Mouse (Mus musculus): Measurements from ENCODE around the gene Cnn1. TPM values are rescaled to one million over a fixed set of nuclear protein-coding genes. Genes with fewer than 3 reads are reported as not detected.
A peak's percentile ranks its signal among the peaks of the same experiment; 100 is the strongest.

The Cnn1 gene
- polyA plus RNA-seq, 1 experiment from 2014 or later: 3.3 TPM

- WGBS: 86% methylated on average over 2 of the region's 2 CpGs
- no peaks in the 10 kb centered on the region for H3K36me3 ChIP-seq
- ATAC-seq (ENCODE audit: insufficient number of reproducible peaks, insufficient read depth, low FRiP score, low TSS enrichment): no peak
- no peak overlapping the region for H3K27ac ChIP-seq
- no peaks in the 10 kb centered on the region; the same call in 1 of the 2 replicates for H3K4me1 ChIP-seq
- H3K4me3 ChIP-seq: no peak overlapping the region
- H3K27me3 ChIP-seq: no peaks in the 10 kb centered on the region
- no peak overlapping the region for H3K4me2 ChIP-seq (replicated peaks)
- no peak overlapping the region for H3K9ac ChIP-seq
- no peaks in the 10 kb centered on the region for H3K9me3 ChIP-seq
These were observed 51.9 kb downstream of the Cnn1 start for GRCm38 (mm10) chr9:22150946-22151345.

- Histone ChIP-seq H3K36me3 (0 out of 2 replicates have a peak, but pooled peaks cover 5% of the 10 kb centered on the region), H3K9ac (no peak overlapping the region), H3K27me3 (0 out of 2 replicates have a peak, but pooled peaks cover 3% of the 10 kb centered on the region), H3K27ac (no peak overlapping the region), H3K9me3 (no peaks in the 10 kb centered on the region), H3K4me3 (no peak overlapping the region), H3K4me2 (replicated peaks) (no peak overlapping the region), H3K4me1 (peaks cover 8% of the 10 kb centered on the region)
- no peak for ATAC-seq (ENCODE audit: insufficient number of reproducible peaks, insufficient read depth, low FRiP score, low TSS enrichment)
- WGBS: 91% methylated on average over 3 of the region's 3 CpGs
These were observed 54.8 kb downstream of the Cnn1 start for GRCm38 (mm10) chr9:22153810-22154209.

GRCm38 (mm10) chr9:22155614-22156013, 56.6 kb downstream of the Cnn1 start:
- no peak overlapping the region for H3K27ac ChIP-seq
- ATAC-seq (ENCODE audit: insufficient number of reproducible peaks, insufficient read depth, low FRiP score, low TSS enrichment): no peak
- 0 out of 2 replicates have a peak, but pooled peaks cover 3% of the 10 kb centered on the region for H3K27me3 ChIP-seq
- WGBS: 24% methylated on average over 10 of the region's 10 CpGs
- H3K36me3 ChIP-seq: 0 out of 2 replicates have a peak, but pooled peaks cover 5% of the 10 kb centered on the region
- H3K4me3 ChIP-seq: no peak overlapping the region
- peaks cover 8% of the 10 kb centered on the region for H3K4me1 ChIP-seq
- H3K9ac ChIP-seq: no peak overlapping the region
- peak overlapping the region; percentile 25 for H3K4me2 ChIP-seq (replicated peaks)
- H3K9me3 ChIP-seq: no peaks in the 10 kb centered on the region

- Histone ChIP-seq H3K9ac (peak within 1 kb of the TSS; percentile 78), H3K4me1 (peaks cover 8% of the 10 kb centered on the region), H3K36me3 (0 out of 2 replicates have a peak, but pooled peaks cover 5% of the 10 kb centered on the region), H3K9me3 (no peaks in the 10 kb centered on the region), H3K4me2 (replicated peaks) (peak within 1 kb of the TSS; percentile 66), H3K27me3 (0 out of 2 replicates have a peak, but pooled peaks cover 3% of the 10 kb centered on the region), H3K4me3 (peak within 1 kb of the TSS; percentile 63), H3K27ac (peak within 1 kb of the TSS; percentile 89)
- ATAC-seq (ENCODE audit: insufficient number of reproducible peaks, insufficient read depth, low FRiP score, low TSS enrichment): peak; percentile 96
- WGBS: under 1% methylated on average over 65 of the region's 65 CpGs
These were observed 57.7 kb downstream of the Cnn1 start, which contains the start of gene Pigyl for GRCm38 (mm10) chr9:22156497-22157245. TSS of gene Pigyl (plus strand) at chr9:22156846.

GRCm38 (mm10) chr9:22157516-22158265, 58.7 kb downstream of the Cnn1 start:
- H3K9ac ChIP-seq: peak overlapping the region; percentile 78; the same call in 1 of the 2 replicates
- H3K4me2 ChIP-seq (replicated peaks): peak overlapping the region; percentile 66
- no peaks in the 10 kb centered on the region for H3K9me3 ChIP-seq
- no peak overlapping the region for H3K27ac ChIP-seq
- no peak for ATAC-seq (ENCODE audit: insufficient number of reproducible peaks, insufficient read depth, low FRiP score, low TSS enrichment)
- H3K36me3 ChIP-seq: 0 out of 2 replicates have a peak, but pooled peaks cover 5% of the 10 kb centered on the region
- peak overlapping the region; percentile 63 for H3K4me3 ChIP-seq
- 72% methylated on average over 34 of the region's 34 CpGs for WGBS
- H3K27me3 ChIP-seq: 0 out of 2 replicates have a peak, but pooled peaks cover 3% of the 10 kb centered on the region
- peaks cover 8% of the 10 kb centered on the region for H3K4me1 ChIP-seq

Small RNA genes lying within 50 kb of the gene (microRNA-seq; reads per million reads assigned to microRNA genes)
- gene Mir7084: not detected

Other genes with a start within 250 kb of the Cnn1 start
- gene Dock6, start 246.6 kb upstream of the Cnn1 start, polyA plus RNA-seq (2016; fragmentation: Nextera tagmentation; extraction: Ambion mirVana): 30.8 and 33.3 TPM in 2 replicates
- gene Rab3d, start 181.0 kb upstream of the Cnn1 start, polyA plus RNA-seq (2016; fragmentation: Nextera tagmentation; extraction: Ambion mirVana): 10.2 and 11.1 TPM in 2 replicates
- 5.3 and 5.6 TPM in 2 replicates for gene Ccdc159, start 171.7 kb upstream of the Cnn1 start, polyA plus RNA-seq (2016; fragmentation: Nextera tagmentation; extraction: Ambion mirVana)
- 40.5 and 42.4 TPM in 2 replicates for gene Tmem205, start 171.7 kb upstream of the Cnn1 start, polyA plus RNA-seq (2016; fragmentation: Nextera tagmentation; extraction: Ambion mirVana)
- 15.9 and 16.2 TPM in 2 replicates for gene Plppr2, start 162.2 kb upstream of the Cnn1 start, polyA plus RNA-seq (2016; fragmentation: Nextera tagmentation; extraction: Ambion mirVana)
- 5.6 and 7.0 TPM in 2 replicates for gene Swsap1, start 143.5 kb upstream of the Cnn1 start, polyA plus RNA-seq (2016; fragmentation: Nextera tagmentation; extraction: Ambion mirVana)
- gene Epor, start 135.7 kb upstream of the Cnn1 start, polyA plus RNA-seq (2016; fragmentation: Nextera tagmentation; extraction: Ambion mirVana): 6.6 and 7.8 TPM in 2 replicates
- 1.3 and 1.4 TPM in 2 replicates for gene Rgl3, start 109.8 kb upstream of the Cnn1 start, polyA plus RNA-seq (2016; fragmentation: Nextera tagmentation; extraction: Ambion mirVana)
- gene Ccdc151, start 96.6 kb upstream of the Cnn1 start, polyA plus RNA-seq (2016; fragmentation: Nextera tagmentation; extraction: Ambion mirVana): 2.0 and 2.2 TPM in 2 replicates
- 113 and 115 TPM in 2 replicates for gene Prkcsh, start 96.4 kb upstream of the Cnn1 start, polyA plus RNA-seq (2016; fragmentation: Nextera tagmentation; extraction: Ambion mirVana)
- 6.4 and 8.2 TPM in 2 replicates for gene Elavl3, start 47.2 kb upstream of the Cnn1 start, polyA plus RNA-seq (2016; fragmentation: Nextera tagmentation; extraction: Ambion mirVana)
- not detected in 2 replicates for gene Gm49318, start 28.0 kb upstream of the Cnn1 start, polyA plus RNA-seq (2016; fragmentation: Nextera tagmentation; extraction: Ambion mirVana)
- gene Zfp653, start 27.8 kb upstream of the Cnn1 start, polyA plus RNA-seq (2016; fragmentation: Nextera tagmentation; extraction: Ambion mirVana): 15.0 and 15.8 TPM in 2 replicates
- 36.7 and 38.0 TPM in 2 replicates for gene Ecsit, start 13.8 kb upstream of the Cnn1 start, polyA plus RNA-seq (2016; fragmentation: Nextera tagmentation; extraction: Ambion mirVana)
- gene Elof1, start 18.0 kb downstream of the Cnn1 start, polyA plus RNA-seq (2016; fragmentation: Nextera tagmentation; extraction: Ambion mirVana): 185 and 200 TPM in 2 replicates
- 8.2 and 8.5 TPM in 2 replicates for gene Acp5, start 36.5 kb downstream of the Cnn1 start, polyA plus RNA-seq (2016; fragmentation: Nextera tagmentation; extraction: Ambion mirVana)
- gene Pigyl, start 57.6 kb downstream of the Cnn1 start, polyA plus RNA-seq (2016; fragmentation: Nextera tagmentation; extraction: Ambion mirVana): 63.5 and 66.1 TPM in 2 replicates
- 0.17 and 0.20 TPM in 2 replicates for gene Zfp872, start 88.9 kb downstream of the Cnn1 start, polyA plus RNA-seq (2016; fragmentation: Nextera tagmentation; extraction: Ambion mirVana)
- gene Zfp809, start 126.5 kb downstream of the Cnn1 start, polyA plus RNA-seq (2016; fragmentation: Nextera tagmentation; extraction: Ambion mirVana): 12.4 and 12.5 TPM in 2 replicates
- 7.5 and 7.6 TPM in 2 replicates for gene Zfp599, start 160.7 kb downstream of the Cnn1 start, polyA plus RNA-seq (2016; fragmentation: Nextera tagmentation; extraction: Ambion mirVana)
- gene Zfp810, start 208.4 kb downstream of the Cnn1 start, polyA plus RNA-seq (2016; fragmentation: Nextera tagmentation; extraction: Ambion mirVana): 36.4 and 37.4 TPM in 2 replicates

Data from embryonic facial prominence, embryonic 12.5 days (tissue).